Mouse (Mus musculus): ENCODE measurements around the gene Utrn.

- no peak for TF ChIP-seq CTCF (IDR thresholded peaks at IDR 0.05; ENCODE audit: borderline replicate concordance, insufficient read depth, low read length)
- no peak for TF ChIP-seq POLR2A (IDR thresholded peaks at IDR 0.05; ENCODE audit: low read depth, low read length)
Measured at GRCm38 (mm10) chr10:12729635-12730034, 139.5 kb downstream of the Utrn start.
